In genomic region chr1:172220414-172220813, GRCm38 (mm10) we compare ENCODE assay signal across 8 mouse cellular contexts. TPM values are rescaled to one million over a fixed set of nuclear protein-coding genes. Genes with fewer than 3 reads are reported as not detected.
DNase-seq lines count a peak whose midpoint lies in the region; ATAC-seq and TF ChIP-seq lines count a peak whose summit lies in the region.

No protein-coding gene starts in this region.

- TF ChIP-seq CTCF in layer of hippocampus, adult 2 months (conservative IDR thresholded peaks at IDR 0.05): no peak
- no peak for TF ChIP-seq CTCF in thymus, adult 2 months (IDR thresholded peaks at IDR 0.05; ENCODE audit: borderline replicate concordance, control insufficient read depth, extremely low read depth, insufficient read depth, low read length, poor library complexity)

- H3K27ac ChIP-seq in layer of hippocampus, adult 2 months: peak overlapping the region; percentile 70
- H3K27ac ChIP-seq in embryonic facial prominence, embryonic 12.5 days: peak overlapping the region; percentile 96
- peak overlapping the region; percentile 91 for H3K27ac ChIP-seq in heart, embryonic 12.5 days (ENCODE audit: poor library complexity, severe bottlenecking)
- peak overlapping the region; percentile 87; the same call in 1 of the 2 replicates for H3K27ac ChIP-seq in kidney, embryonic 14.5 days (ENCODE audit: low read depth, low read length)
- peak overlapping the region; percentile 42; the same call in 1 of the 2 replicates for H3K27ac ChIP-seq in midbrain, embryonic 15.5 days
- H3K27ac ChIP-seq in thymus, adult 2 months (ENCODE audit: control insufficient read depth, insufficient read depth, low read length): no peak overlapping the region

- no peak for DNase-seq in layer of hippocampus, adult 2 months (ENCODE audit: low spot score in 2 of 2)
- no peak for DNase-seq in layer of hippocampus, adult 8-10 months (ENCODE audit: low spot score in 2 of 2)
- no peak for DNase-seq in thymus, adult 2 months
- DNase-seq in ovary, adult 18-20 months (ENCODE audit: low spot score): no peak

- H3K9ac ChIP-seq in embryonic facial prominence, embryonic 12.5 days: no peak overlapping the region
- H3K9ac ChIP-seq in heart, embryonic 12.5 days: peak overlapping the region; percentile 58; the same call in 1 of the 2 replicates
- H3K9ac ChIP-seq in kidney, embryonic 14.5 days (ENCODE audit: low read depth, low read length): no peak overlapping the region
- no peak overlapping the region for H3K9ac ChIP-seq in midbrain, embryonic 15.5 days

- 46% methylated on average over 10 of the region's 10 CpGs for WGBS in embryonic facial prominence, embryonic 12.5 days
- WGBS in heart, embryonic 12.5 days: 16% methylated on average over 10 of the region's 10 CpGs
- WGBS in kidney, embryonic 14.5 days: 42% methylated on average over 10 of the region's 10 CpGs
- 36% methylated on average over 10 of the region's 10 CpGs for WGBS in midbrain, embryonic 15.5 days
- WGBS in thymus, adult 2 months: 87% methylated on average over 10 of the region's 10 CpGs

- peaks cover 54% of the 10 kb centered on the region for H3K4me1 ChIP-seq in embryonic facial prominence, embryonic 12.5 days
- peaks cover 67% of the 10 kb centered on the region for H3K4me1 ChIP-seq in heart, embryonic 12.5 days (replicated peaks)
- peaks cover 37% of the 10 kb centered on the region for H3K4me1 ChIP-seq in kidney, embryonic 14.5 days (ENCODE audit: control insufficient read depth, insufficient read depth, low read length)
- peaks cover 20% of the 10 kb centered on the region for H3K4me1 ChIP-seq in midbrain, embryonic 15.5 days
- peaks cover 8% of the 10 kb centered on the region for H3K4me1 ChIP-seq in thymus, adult 2 months (replicated peaks; ENCODE audit: control insufficient read depth, insufficient read depth, low read length)

- no peak overlapping the region for H3K4me2 ChIP-seq in embryonic facial prominence, embryonic 12.5 days (replicated peaks)
- H3K4me2 ChIP-seq in heart, embryonic 12.5 days: peak overlapping the region; percentile 43; the same call in 1 of the 2 replicates
- no peak overlapping the region for H3K4me2 ChIP-seq in kidney, embryonic 14.5 days (replicated peaks; ENCODE audit: low read depth, low read length)
- no peak overlapping the region for H3K4me2 ChIP-seq in midbrain, embryonic 15.5 days

- no peaks in the 10 kb centered on the region for H3K9me3 ChIP-seq in embryonic facial prominence, embryonic 12.5 days
- no peaks in the 10 kb centered on the region for H3K9me3 ChIP-seq in heart, embryonic 12.5 days (replicated peaks)
- no peaks in the 10 kb centered on the region for H3K9me3 ChIP-seq in kidney, embryonic 14.5 days (ENCODE audit: control insufficient read depth, low read length)
- H3K9me3 ChIP-seq in midbrain, embryonic 15.5 days: no peaks in the 10 kb centered on the region

- H3K27me3 ChIP-seq in embryonic facial prominence, embryonic 12.5 days: no peaks in the 10 kb centered on the region
- H3K27me3 ChIP-seq in heart, embryonic 12.5 days (replicated peaks): no peaks in the 10 kb centered on the region
- H3K27me3 ChIP-seq in kidney, embryonic 14.5 days (ENCODE audit: control insufficient read depth, insufficient read depth, low read length): no peaks in the 10 kb centered on the region
- no peaks in the 10 kb centered on the region for H3K27me3 ChIP-seq in midbrain, embryonic 15.5 days (replicated peaks)
- no peaks in the 10 kb centered on the region for H3K27me3 ChIP-seq in thymus, adult 2 months (ENCODE audit: control insufficient read depth, insufficient read depth, low read length)

- no peaks in the 10 kb centered on the region for H3K36me3 ChIP-seq in embryonic facial prominence, embryonic 12.5 days
- H3K36me3 ChIP-seq in heart, embryonic 12.5 days: peaks cover 4% of the 10 kb centered on the region; the same call in 1 of the 2 replicates
- no peaks in the 10 kb centered on the region for H3K36me3 ChIP-seq in kidney, embryonic 14.5 days (ENCODE audit: control insufficient read depth, insufficient read depth, low read length)
- no peaks in the 10 kb centered on the region for H3K36me3 ChIP-seq in midbrain, embryonic 15.5 days (replicated peaks)
- H3K36me3 ChIP-seq in thymus, adult 2 months (ENCODE audit: control insufficient read depth, insufficient read depth, low read length): no peaks in the 10 kb centered on the region

- peak overlapping the region; percentile 4; the same call in 1 of the 2 replicates for H3K4me3 ChIP-seq in layer of hippocampus, adult 2 months
- H3K4me3 ChIP-seq in embryonic facial prominence, embryonic 12.5 days: no peak overlapping the region
- no peak overlapping the region for H3K4me3 ChIP-seq in heart, embryonic 12.5 days
- no peak overlapping the region for H3K4me3 ChIP-seq in kidney, embryonic 14.5 days (ENCODE audit: low read length)
- no peak overlapping the region for H3K4me3 ChIP-seq in midbrain, embryonic 15.5 days
- no peak overlapping the region for H3K4me3 ChIP-seq in thymus, adult 2 months (ENCODE audit: control insufficient read depth, insufficient read depth, low read length)

- no peak for ATAC-seq in embryonic facial prominence, embryonic 12.5 days (ENCODE audit: insufficient number of reproducible peaks, insufficient read depth, low FRiP score, low TSS enrichment)
- peak; percentile 72 for ATAC-seq in heart, embryonic 12.5 days (ENCODE audit: insufficient number of reproducible peaks, low FRiP score)
- ATAC-seq in kidney, embryonic 14.5 days (ENCODE audit: low FRiP score, low TSS enrichment): no peak
- peak; percentile 28; the same call in 1 of the 2 replicates for ATAC-seq in midbrain, embryonic 15.5 days (replicated peaks)

- TF ChIP-seq POLR2A in thymus, adult 2 months (IDR thresholded peaks at IDR 0.05; ENCODE audit: control insufficient read depth, extremely low read depth, insufficient read depth, low read length, poor library complexity): no peak

RNA-seq across cellular contexts. Expression of gene Casq1, which starts 0.7 kb away (rescaled TPM):
- under 1 TPM; 0.37 to 0.51 TPM for total RNA-seq in layer of hippocampus, adult 2 months (2021)
- total RNA-seq in layer of hippocampus, adult 8-10 months (2022): under 1 TPM in 3 of 4 experiments, not detected in 1; 0.67 to 0.91 (median 0.78) TPM
- 3.3 and 3.6 TPM in 2 replicates for polyA plus RNA-seq in embryonic facial prominence, embryonic 12.5 days (2016; fragmentation: Nextera tagmentation; extraction: Ambion mirVana)
- polyA plus RNA-seq in heart, embryonic 12.5 days (2016; fragmentation: Nextera tagmentation; extraction: Ambion mirVana): 182 and 185 TPM in 2 replicates
- polyA plus RNA-seq in kidney, embryonic 14.5 days (2014; fragmentation: Nextera tagmentation; extraction: Ambion mirVana): 2.8 and 3.5 TPM in 2 replicates
- 1.7 and 2.7 TPM in 2 replicates for polyA plus RNA-seq in midbrain, embryonic 15.5 days (2015; fragmentation: Nextera tagmentation; extraction: Ambion mirVana)
- polyA plus RNA-seq in thymus, adult 2 months (2012; rRNA removed): 0.54 and 1.4 TPM in 2 replicates

RNA-seq across cellular contexts. Expression of gene Pea15a, which starts 13.8 kb away (rescaled TPM):
- 100 to 1,000 TPM; 421 to 428 TPM for total RNA-seq in layer of hippocampus, adult 2 months (2021)
- 100 to 1,000 TPM; 445 to 463 (median 462) TPM for total RNA-seq in layer of hippocampus, adult 8-10 months (2022)
- 118 TPM in 2 replicates for polyA plus RNA-seq in embryonic facial prominence, embryonic 12.5 days (2016; fragmentation: Nextera tagmentation; extraction: Ambion mirVana)
- polyA plus RNA-seq in heart, embryonic 12.5 days (2016; fragmentation: Nextera tagmentation; extraction: Ambion mirVana): 156 and 164 TPM in 2 replicates
- 56.0 and 87.0 TPM in 2 replicates for polyA plus RNA-seq in kidney, embryonic 14.5 days (2014; fragmentation: Nextera tagmentation; extraction: Ambion mirVana)
- 437 and 473 TPM in 2 replicates for polyA plus RNA-seq in midbrain, embryonic 15.5 days (2015; fragmentation: Nextera tagmentation; extraction: Ambion mirVana)
- polyA plus RNA-seq in thymus, adult 2 months (2012; rRNA removed): 28.4 and 38.8 TPM in 2 replicates

RNA-seq across cellular contexts. Expression of gene Atp1a4, which starts 37.8 kb away (rescaled TPM):
- total RNA-seq in layer of hippocampus, adult 2 months (2021): not detected
- total RNA-seq in layer of hippocampus, adult 8-10 months (2022): not detected
- not detected in 2 replicates for polyA plus RNA-seq in embryonic facial prominence, embryonic 12.5 days (2016; fragmentation: Nextera tagmentation; extraction: Ambion mirVana)
- polyA plus RNA-seq in heart, embryonic 12.5 days (2016; fragmentation: Nextera tagmentation; extraction: Ambion mirVana): 0.17 and 0.19 TPM in 2 replicates
- not detected in 2 replicates for polyA plus RNA-seq in kidney, embryonic 14.5 days (2014; fragmentation: Nextera tagmentation; extraction: Ambion mirVana)
- 0.05 TPM in 1 of 2 replicates, not detected in the other for polyA plus RNA-seq in midbrain, embryonic 15.5 days (2015; fragmentation: Nextera tagmentation; extraction: Ambion mirVana)
- polyA plus RNA-seq in thymus, adult 2 months (2012; rRNA removed): 0.07 TPM in 1 of 2 replicates, not detected in the other

RNA-seq across cellular contexts. Expression of gene Igsf8, which starts 41.0 kb away (rescaled TPM):
- 100 to 1,000 TPM; 255 to 257 TPM for total RNA-seq in layer of hippocampus, adult 2 months (2021)
- 100 to 1,000 TPM; 226 to 260 (median 236) TPM for total RNA-seq in layer of hippocampus, adult 8-10 months (2022)
- polyA plus RNA-seq in embryonic facial prominence, embryonic 12.5 days (2016; fragmentation: Nextera tagmentation; extraction: Ambion mirVana): 45.4 and 45.8 TPM in 2 replicates
- polyA plus RNA-seq in heart, embryonic 12.5 days (2016; fragmentation: Nextera tagmentation; extraction: Ambion mirVana): 24.0 and 26.1 TPM in 2 replicates
- 39.5 and 53.1 TPM in 2 replicates for polyA plus RNA-seq in kidney, embryonic 14.5 days (2014; fragmentation: Nextera tagmentation; extraction: Ambion mirVana)
- polyA plus RNA-seq in midbrain, embryonic 15.5 days (2015; fragmentation: Nextera tagmentation; extraction: Ambion mirVana): 66.2 and 77.2 TPM in 2 replicates
- polyA plus RNA-seq in thymus, adult 2 months (2012; rRNA removed): 159 and 162 TPM in 2 replicates

Comparison
In these comparisons a context has a peak if more than half of its experiments do, and no peak if none do; other contexts are left out.
1. ATAC-seq: peak in heart, embryonic 12.5 days (single experiment) and midbrain, embryonic 15.5 days (single experiment); none in embryonic facial prominence, embryonic 12.5 days (single experiment) and kidney, embryonic 14.5 days (single experiment).
2. RNA of gene Casq1, which starts 0.7 kb away (polyA plus RNA-seq): 182 to 185 TPM in heart, embryonic 12.5 days; 3.3 to 3.6 TPM in embryonic facial prominence, embryonic 12.5 days, 2.8 to 3.5 TPM in kidney, embryonic 14.5 days, 1.7 to 2.7 TPM in midbrain, embryonic 15.5 days and 0.54 to 1.4 TPM in thymus, adult 2 months; every median in the first group is over 10 times any median in the second.